Mouse (Mus musculus) CH12.LX (cell line): ENCODE measurements around the gene Tspan32.

Experiments used
- CHD2 ChIP-seq: IDR thresholded peaks from 2 replicates; pipeline ENCODE4 v1.6.1; 2011; ENCODE audit warnings: low read length, improper control_type of control experiment
- CTCF ChIP-seq, 2 experiments: IDR thresholded peaks in 1 of 2; conservative IDR thresholded peaks in 1 of 2; 2 replicates each; pipeline ENCODE4 v1.5.1; 2011 to 2012; ENCODE audit warnings: low read depth in 2 of 2, low read length in 2 of 2, improper control_type of control experiment in 1 of 2, inconsistent platforms in 1 of 2, mild to moderate bottlenecking in 1 of 2, moderate library complexity in 1 of 2
- E2F4 ChIP-seq: IDR thresholded peaks from 2 replicates; pipeline ENCODE4 v1.6.1; 2011; ENCODE audit warnings: low read depth, low read length, improper control_type of control experiment; ENCODE audit not compliant: insufficient replicate concordance
- ELF1 ChIP-seq: IDR thresholded peaks from 2 replicates; pipeline ENCODE4 v1.6.1; 2014; ENCODE audit warnings: low read depth, mild to moderate bottlenecking, inconsistent platforms, low read length, improper control_type of control experiment
- EP300 ChIP-seq: IDR thresholded peaks from 2 replicates; pipeline ENCODE4 v1.6.1; 2011; ENCODE audit warnings: low read length, improper control_type of control experiment
- KAT2A ChIP-seq: IDR thresholded peaks from 2 replicates; pipeline ENCODE4 v1.6.1; 2012; ENCODE audit warnings: low read length, improper control_type of control experiment, inconsistent platforms; ENCODE audit not compliant: insufficient replicate concordance
- MYC ChIP-seq: IDR thresholded peaks from 2 replicates; pipeline ENCODE4 v1.6.1; 2011; ENCODE audit warnings: low read depth, mild to moderate bottlenecking, improper control_type of control experiment, low read length
- POLR2A ChIP-seq: IDR thresholded peaks from 2 replicates; pipeline ENCODE4 v1.6.1; 2011; ENCODE audit warnings: low read depth, mild to moderate bottlenecking, improper control_type of control experiment, low read length
- POLR2AphosphoS2 ChIP-seq: IDR thresholded peaks from 2 replicates; pipeline ENCODE4 v1.6.1; 2011; ENCODE audit warnings: low read depth, low read length, improper control_type of control experiment
- UBTF ChIP-seq: IDR thresholded peaks from 2 replicates; pipeline ENCODE4 v1.6.1; 2012; ENCODE audit warnings: low read depth, mild to moderate bottlenecking, inconsistent platforms, low read length, improper control_type of control experiment, moderate library complexity
- ZC3H11A ChIP-seq: IDR thresholded peaks from 2 replicates; pipeline ENCODE4 v1.6.1; 2012; ENCODE audit warnings: low read depth, mild to moderate bottlenecking, inconsistent platforms, low read length, improper control_type of control experiment
- ZKSCAN1 ChIP-seq: IDR thresholded peaks from 2 replicates; pipeline ENCODE4 v1.6.1; 2012; ENCODE audit warnings: low read depth, inconsistent platforms, low read length, improper control_type of control experiment, borderline replicate concordance
- ZNF384 ChIP-seq: IDR thresholded peaks from 2 replicates; pipeline ENCODE4 v1.6.1; 2012; ENCODE audit warnings: low read depth, low read length, improper control_type of control experiment, inconsistent platforms

DNA sequence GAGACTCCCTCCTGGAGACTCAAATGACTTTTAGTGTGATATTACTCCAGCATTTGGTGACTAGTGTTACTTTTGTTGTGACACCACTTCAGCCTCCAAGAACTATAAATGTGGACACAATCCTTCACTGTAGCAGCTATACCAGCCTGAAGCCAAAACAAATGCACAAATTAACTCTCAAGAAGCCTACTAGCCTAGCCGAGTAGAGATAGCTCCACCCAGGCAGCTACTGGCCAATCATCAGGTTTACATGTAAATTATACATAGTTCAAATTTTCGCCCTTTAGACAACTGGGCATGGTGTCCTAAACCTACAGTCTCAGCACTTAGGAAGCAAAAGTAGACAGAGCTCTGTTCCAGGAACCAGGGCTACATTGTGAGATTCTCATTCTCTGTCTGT, 46.5 kb downstream of the Tspan32 start:
- TF ChIP-seq E2F4 (no peak), CHD2 (no peak), ZNF384 (no peak), MYC (no peak), ZKSCAN1 (no peak), CTCF (conservative IDR thresholded peaks at IDR 0.05 in 1 of 2, IDR thresholded peaks at IDR 0.05 in 1 of 2; ENCODE audit: low read depth in 2 of 2, low read length in 2 of 2) (no peak), UBTF (no peak), POLR2A (no peak), KAT2A (no peak), EP300 (no peak), ELF1 (no peak), ZC3H11A (no peak), POLR2AphosphoS2 (no peak)
